Mouse (Mus musculus) kidney, embryonic 15.5 days (tissue): ENCODE data around the gene Mpped2. TPM values are rescaled to one million over a fixed set of nuclear protein-coding genes. Genes with fewer than 3 reads are reported as not detected.
A peak's percentile ranks its signal among the peaks of the same experiment; 100 is the strongest.

Experiments
- ATAC-seq: fragments of 200-750 bp; cut with Nextera tagmentation; replicated peaks from 2 replicates; pipeline ENCODE4 v1.8.0; 2017; ENCODE audit warnings: moderate TSS enrichment; ENCODE audit not compliant: low FRiP score
- H3K27ac ChIP-seq: fragments of 300-500 bp; sonication (generic); 2 replicates; pipeline ENCODE4 v1.5.1; 2015; ENCODE audit warnings: mild to moderate bottlenecking, inconsistent platforms
- H3K27me3 ChIP-seq: fragments of 300-500 bp; sonication (generic); 2 replicates; pipeline ENCODE4 v1.6.1; 2015; ENCODE audit warnings: inconsistent platforms
- H3K36me3 ChIP-seq: fragments of 300-500 bp; sonication (generic); 2 replicates; pipeline ENCODE4 v1.6.1; 2015; ENCODE audit warnings: inconsistent platforms
- H3K4me1 ChIP-seq: fragments of 300-500 bp; sonication (generic); 2 replicates; pipeline ENCODE4 v1.6.1; 2015; ENCODE audit warnings: inconsistent platforms
- H3K4me2 ChIP-seq: fragments of 300-500 bp; sonication (generic); 2 replicates; pipeline ENCODE4 v1.6.1; 2015; ENCODE audit warnings: moderate library complexity, mild to moderate bottlenecking, inconsistent platforms
- H3K4me3 ChIP-seq: fragments of 300-500 bp; sonication (generic); replicated peaks from 2 replicates; pipeline ENCODE4 v1.5.1; 2015; ENCODE audit warnings: mild to moderate bottlenecking, inconsistent platforms
- H3K9ac ChIP-seq: fragments of 300-500 bp; sonication (generic); 2 replicates; pipeline ENCODE4 v1.6.1; 2015; ENCODE audit warnings: mild to moderate bottlenecking, inconsistent platforms
- H3K9me3 ChIP-seq: fragments of 300-500 bp; sonication (generic); replicated peaks from 2 replicates; pipeline ENCODE4 v1.6.1; 2016; ENCODE audit warnings: inconsistent platforms
- WGBS: fragments of 180-500 bp; shearing (Covaris S2); methylation state at CpG from one replicate; pipeline ENCODE4 v1.1.7; 2015; ENCODE audit warnings: mixed read lengths; 5-methylcytosine and 5-hydroxymethylcytosine counted together
- polyA plus RNA-seq: library from polyadenylated mRNA; unstranded; fragments of >200 nt; fragmentation: Nextera tagmentation; extraction: Ambion mirVana; gene quantifications from 2 replicates; pipeline ENCODE4 v1.2.1, GENCODE M21; 2015

Mpped2 gene
- polyA plus RNA-seq, 1 experiment from 2014 or later, result 29.5 TPM

DNA sequence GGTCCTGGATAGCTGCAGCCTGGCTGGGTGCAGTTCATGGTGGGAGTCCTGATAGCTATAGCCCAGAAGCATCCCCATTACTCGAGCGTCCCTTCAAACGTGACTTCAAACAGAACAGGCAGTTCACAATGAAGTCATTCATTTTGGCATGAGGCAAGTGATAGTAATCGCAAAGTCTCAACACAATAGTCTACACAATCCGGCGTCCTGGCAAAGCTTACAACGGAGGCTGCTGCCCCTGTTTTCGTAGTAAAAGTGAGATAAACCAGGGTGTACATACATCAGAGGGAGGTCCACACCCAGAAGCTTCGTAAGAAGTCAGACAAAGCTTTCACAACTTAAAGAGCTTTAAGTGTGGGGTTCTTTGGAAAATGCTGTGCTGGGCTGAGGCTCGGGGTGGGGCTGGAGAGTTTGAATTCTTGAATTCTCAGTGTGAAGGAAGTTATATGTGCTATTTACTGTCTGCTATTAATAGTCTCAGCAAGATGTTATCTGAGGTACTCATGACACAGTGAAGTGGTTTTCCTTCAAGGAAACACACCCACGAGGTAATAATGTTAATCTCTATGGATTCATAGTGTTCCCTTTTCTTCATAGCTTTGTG, 170.1 kb downstream of the Mpped2 start:
- Histone ChIP-seq H3K4me3 (no peak overlapping the region), H3K27ac (peak overlapping the region; percentile 37; the same call in 1 of the 2 replicates), H3K4me1 (peaks cover 49% of the 10 kb centered on the region), H3K4me2 (no peak overlapping the region), H3K27me3 (no peaks in the 10 kb centered on the region), H3K9ac (no peak overlapping the region), H3K9me3 (no peaks in the 10 kb centered on the region), H3K36me3 (no peaks in the 10 kb centered on the region)
- 65% methylated on average over 11 of the region's 11 CpGs for WGBS
- no peak for ATAC-seq

- Histone ChIP-seq H3K9ac (no peak overlapping the region), H3K9me3 (no peaks in the 10 kb centered on the region), H3K27me3 (no peaks in the 10 kb centered on the region), H3K36me3 (no peaks in the 10 kb centered on the region), H3K4me1 (peaks cover 44% of the 10 kb centered on the region), H3K27ac (peak overlapping the region; percentile 74), H3K4me3 (no peak overlapping the region), H3K4me2 (no peak overlapping the region)
- peak; percentile 63 for ATAC-seq
- 22% methylated on average over 7 of the region's 7 CpGs for WGBS
Measured at GRCm38 (mm10) chr2:106865148-106865786, 172.2 kb downstream of the Mpped2 start.

DNA sequence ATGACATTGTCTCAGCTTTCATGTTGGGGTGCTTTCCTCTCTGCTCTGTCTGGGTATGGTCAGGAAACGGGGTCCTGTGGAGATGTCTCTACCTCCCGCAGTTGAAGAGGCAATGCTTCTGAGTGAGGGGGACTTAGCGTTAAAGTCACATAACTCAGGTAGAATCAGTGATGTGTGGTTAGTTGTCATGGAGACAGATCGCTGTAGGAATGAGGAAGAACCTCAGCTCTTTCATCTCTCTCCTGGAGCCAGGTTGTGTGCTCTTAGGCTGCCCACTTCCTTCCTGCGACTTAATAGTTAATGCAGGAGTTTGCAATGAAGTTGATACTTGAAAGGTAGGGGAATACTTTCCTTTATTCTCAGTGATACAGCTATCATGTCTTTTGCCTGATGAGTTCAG, 173.2 kb downstream of the Mpped2 start:
- H3K36me3 ChIP-seq, result no peaks in the 10 kb centered on the region
- H3K27ac ChIP-seq, result peak overlapping the region; percentile 74
- no peak overlapping the region for H3K4me3 ChIP-seq
- no peaks in the 10 kb centered on the region for H3K9me3 ChIP-seq
- no peak; the same call in 1 of the 2 replicates for ATAC-seq
- no peaks in the 10 kb centered on the region for H3K27me3 ChIP-seq
- H3K4me2 ChIP-seq, result no peak overlapping the region
- WGBS, result 49% methylated on average over 5 of the region's 5 CpGs
- H3K9ac ChIP-seq, result no peak overlapping the region
- H3K4me1 ChIP-seq, result peaks cover 38% of the 10 kb centered on the region

- H3K4me2 ChIP-seq, result no peak overlapping the region
- WGBS, result 91% methylated on average over 2 of the region's 2 CpGs
- ATAC-seq, result no peak
Measured at GRCm38 (mm10) chr2:106870886-106871285, 177.8 kb downstream of the Mpped2 start.

DNA sequence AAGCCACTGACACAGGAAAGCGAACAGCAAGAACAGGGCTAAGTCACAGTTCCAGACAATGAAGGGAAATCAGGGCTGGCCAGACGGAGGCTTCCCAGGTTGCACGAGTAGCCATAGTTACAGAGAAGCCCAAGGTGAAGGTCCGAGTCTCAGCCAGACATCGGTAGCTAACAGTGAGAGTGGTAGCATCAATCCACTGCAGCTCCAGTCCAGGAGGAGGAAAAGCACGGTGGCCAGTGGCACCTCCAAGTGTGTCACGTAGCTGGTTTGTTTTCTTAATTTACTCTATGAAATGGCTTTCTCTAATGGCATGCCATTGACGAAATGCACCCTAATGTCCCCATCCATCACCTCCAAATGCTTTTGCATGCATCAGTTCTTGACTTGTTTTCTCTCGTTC, 180.1 kb downstream of the Mpped2 start:
- ATAC-seq, result no peak
- H3K4me2 ChIP-seq, result no peak overlapping the region
- WGBS, result 63% methylated on average over 9 of the region's 9 CpGs
- no peak overlapping the region for H3K4me3 ChIP-seq
- no peaks in the 10 kb centered on the region for H3K27me3 ChIP-seq
- H3K9me3 ChIP-seq, result no peaks in the 10 kb centered on the region
- no peak overlapping the region for H3K9ac ChIP-seq
- H3K36me3 ChIP-seq, result no peaks in the 10 kb centered on the region
- H3K4me1 ChIP-seq, result 0 out of 2 replicates have a peak, but pooled peaks cover 10% of the 10 kb centered on the region
- no peak overlapping the region for H3K27ac ChIP-seq

More at GRCm38 (mm10) chr2:106870886-106871285, 177.8 kb downstream of the Mpped2 start:
- H3K27ac ChIP-seq, result no peak overlapping the region
- H3K9me3 ChIP-seq, result no peaks in the 10 kb centered on the region
- no peaks in the 10 kb centered on the region for H3K36me3 ChIP-seq
- H3K4me3 ChIP-seq, result no peak overlapping the region
- no peak overlapping the region for H3K9ac ChIP-seq
- H3K4me1 ChIP-seq, result peaks cover 15% of the 10 kb centered on the region
- no peaks in the 10 kb centered on the region for H3K27me3 ChIP-seq

DNA sequence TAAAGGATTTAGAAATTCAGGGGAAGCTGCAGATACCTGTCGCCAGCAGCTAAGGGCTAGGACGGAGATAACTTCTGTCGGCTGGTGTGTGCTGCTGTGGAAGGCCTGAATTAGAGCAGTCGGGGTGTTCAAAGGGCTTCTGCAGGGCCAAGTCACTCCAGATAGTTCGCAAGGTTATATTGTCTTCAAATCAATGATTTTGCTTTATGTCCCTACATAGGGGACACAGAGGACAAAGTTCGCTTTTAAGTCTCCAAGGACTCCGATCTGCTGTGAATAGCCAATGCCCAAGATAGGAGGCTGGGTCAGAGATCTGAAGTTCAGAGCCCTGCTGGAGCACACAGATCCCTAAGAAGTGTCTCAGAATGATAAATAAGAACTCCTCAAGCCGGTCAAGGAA, 190.3 kb downstream of the Mpped2 start:
- Histone ChIP-seq H3K27me3 (no peaks in the 10 kb centered on the region), H3K9me3 (no peaks in the 10 kb centered on the region), H3K36me3 (no peaks in the 10 kb centered on the region), H3K4me2 (no peak overlapping the region), H3K9ac (no peak overlapping the region), H3K4me1 (peaks cover 12% of the 10 kb centered on the region), H3K27ac (no peak overlapping the region), H3K4me3 (no peak overlapping the region)
- WGBS, result 33% methylated on average over 8 of the region's 8 CpGs
- no peak; the same call in 1 of the 2 replicates for ATAC-seq

- Histone ChIP-seq H3K4me2 (no peak overlapping the region), H3K9me3 (no peaks in the 10 kb centered on the region), H3K27ac (no peak overlapping the region), H3K4me1 (peaks cover 21% of the 10 kb centered on the region), H3K4me3 (no peak overlapping the region), H3K36me3 (no peaks in the 10 kb centered on the region), H3K9ac (no peak overlapping the region), H3K27me3 (no peaks in the 10 kb centered on the region)
- 87% methylated on average over 5 of the region's 5 CpGs for WGBS
- no peak for ATAC-seq
Measured at GRCm38 (mm10) chr2:106888174-106888573, 195.1 kb downstream of the Mpped2 start.

GRCm38 (mm10) chr2:106889297-106890000, 196.4 kb downstream of the Mpped2 start:
- H3K36me3 ChIP-seq, result no peaks in the 10 kb centered on the region
- peak; percentile 87 for ATAC-seq
- no peaks in the 10 kb centered on the region for H3K9me3 ChIP-seq
- 0 out of 2 replicates have a peak overlapping the region, but pooled peaks have one; percentile 3 for H3K4me2 ChIP-seq
- 20% methylated on average over 3 of the region's 3 CpGs for WGBS
- peaks cover 15% of the 10 kb centered on the region for H3K4me1 ChIP-seq
- H3K4me3 ChIP-seq, result no peak overlapping the region
- no peaks in the 10 kb centered on the region for H3K27me3 ChIP-seq
- peak overlapping the region; percentile 46 for H3K27ac ChIP-seq
- no peak overlapping the region for H3K9ac ChIP-seq

GRCm38 (mm10) chr2:106893376-106893775, 200.3 kb downstream of the Mpped2 start:
- Histone ChIP-seq H3K9me3 (no peaks in the 10 kb centered on the region), H3K27ac (no peak overlapping the region), H3K36me3 (no peaks in the 10 kb centered on the region), H3K4me2 (no peak overlapping the region), H3K4me1 (peaks cover 15% of the 10 kb centered on the region), H3K4me3 (no peak overlapping the region), H3K27me3 (no peaks in the 10 kb centered on the region), H3K9ac (no peak overlapping the region)
- ATAC-seq, result no peak
- WGBS, result 30% methylated on average over 3 of the region's 3 CpGs

GRCm38 (mm10) chr2:106895326-106896023, 202.4 kb downstream of the Mpped2 start:
- no peaks in the 10 kb centered on the region for H3K27me3 ChIP-seq
- no peak overlapping the region for H3K27ac ChIP-seq
- H3K9me3 ChIP-seq, result no peaks in the 10 kb centered on the region
- peak; percentile 66 for ATAC-seq
- H3K4me3 ChIP-seq, result no peak overlapping the region
- H3K4me1 ChIP-seq, result no peaks in the 10 kb centered on the region
- WGBS, result 34% methylated on average over 11 of the region's 11 CpGs
- no peaks in the 10 kb centered on the region for H3K36me3 ChIP-seq
- H3K9ac ChIP-seq, result no peak overlapping the region
- no peak overlapping the region for H3K4me2 ChIP-seq

- Histone ChIP-seq H3K4me1 (no peaks in the 10 kb centered on the region), H3K9me3 (no peaks in the 10 kb centered on the region), H3K27me3 (no peaks in the 10 kb centered on the region), H3K4me2 (no peak overlapping the region), H3K27ac (no peak overlapping the region), H3K4me3 (no peak overlapping the region), H3K9ac (no peak overlapping the region), H3K36me3 (no peaks in the 10 kb centered on the region)
- WGBS, result 34% methylated on average over 4 of the region's 4 CpGs
- peak; percentile 29; the same call in 1 of the 2 replicates for ATAC-seq
Measured at GRCm38 (mm10) chr2:106896024-106896384, 202.9 kb downstream of the Mpped2 start.
